Mouse (Mus musculus) heart, embryonic 16.5 days (tissue): ENCODE data around the gene Top3a. TPM values are rescaled to one million over a fixed set of nuclear protein-coding genes. Genes with fewer than 3 reads are reported as not detected.
A peak's percentile ranks its signal among the peaks of the same experiment; 100 is the strongest.

Experiments
- ATAC-seq: fragments of 200-750 bp; cut with Nextera tagmentation; replicated peaks from 2 replicates; pipeline ENCODE4 v1.8.0; 2017; ENCODE audit warnings: moderate number of reproducible peaks; ENCODE audit not compliant: insufficient read depth, low FRiP score; ENCODE audit errors: extremely low read depth
- H3K27ac ChIP-seq: fragments of 300-500 bp; sonication (generic); 2 replicates; pipeline ENCODE4 v1.5.1; 2014; ENCODE audit warnings: mild to moderate bottlenecking, low read length, control low read depth, moderate library complexity
- H3K27me3 ChIP-seq: fragments of 300-500 bp; sonication (generic); 2 replicates; pipeline ENCODE4 v1.6.1; 2014; ENCODE audit warnings: low read length, mixed read lengths; ENCODE audit not compliant: control insufficient read depth, insufficient read depth
- H3K36me3 ChIP-seq: fragments of 300-500 bp; sonication (generic); 2 replicates; pipeline ENCODE4 v1.6.1; 2014; ENCODE audit not compliant: control insufficient read depth, insufficient read depth
- H3K4me1 ChIP-seq: fragments of 300-500 bp; sonication (generic); 2 replicates; pipeline ENCODE4 v1.6.1; 2014; ENCODE audit warnings: low read length, mixed read lengths; ENCODE audit not compliant: control insufficient read depth, insufficient read depth
- H3K4me2 ChIP-seq: fragments of 300-500 bp; sonication (generic); 2 replicates; pipeline ENCODE4 v1.6.1; 2014; ENCODE audit warnings: low read depth, mild to moderate bottlenecking, control low read depth, low read length
- H3K4me3 ChIP-seq: fragments of 300-500 bp; sonication (generic); 2 replicates; pipeline ENCODE4 v1.5.1; 2014; ENCODE audit warnings: mild to moderate bottlenecking, control low read depth, low read length
- H3K9ac ChIP-seq: fragments of 300-500 bp; sonication (generic); 2 replicates; pipeline ENCODE4 v1.6.1; 2014; ENCODE audit warnings: low read length, control low read depth
- H3K9me3 ChIP-seq: fragments of 300-500 bp; sonication (generic); replicated peaks from 2 replicates; pipeline ENCODE4 v1.6.1; 2016; ENCODE audit warnings: low read length; ENCODE audit not compliant: control insufficient read depth
- WGBS: fragments of 180-500 bp; shearing (Covaris S2); extraction: QIAGEN DNeasy Blood & Tissue Kit; methylation state at CpG from one replicate; pipeline ENCODE4 v1.1.7; 2014; 5-methylcytosine and 5-hydroxymethylcytosine counted together
- polyA plus RNA-seq: library from polyadenylated mRNA; unstranded; fragments of >200 nt; fragmentation: Nextera tagmentation; extraction: Ambion mirVana; gene quantifications from 2 replicates; pipeline ENCODE4 v1.2.1, GENCODE M21; 2015

Gene Top3a
- polyA plus RNA-seq, 1 experiment from 2014 or later = 9.8 TPM

GRCm38 (mm10) chr11:60711218-60711617, 65.9 kb downstream of the Top3a start:
- Histone ChIP-seq H3K36me3 (peaks cover 80% of the 10 kb centered on the region), H3K27me3 (no peaks in the 10 kb centered on the region), H3K9ac (no peak overlapping the region), H3K4me2 (no peak overlapping the region), H3K9me3 (no peaks in the 10 kb centered on the region), H3K27ac (no peak overlapping the region), H3K4me3 (no peak overlapping the region), H3K4me1 (no peaks in the 10 kb centered on the region)
- ATAC-seq = no peak
- 90% methylated on average over 17 of the region's 17 CpGs for WGBS

- H3K9ac ChIP-seq = no peak overlapping the region
- ATAC-seq = no peak
- no peaks in the 10 kb centered on the region for H3K9me3 ChIP-seq
- WGBS = 91% methylated on average over 45 of the region's 45 CpGs
- H3K4me3 ChIP-seq = no peak overlapping the region
- peaks cover 72% of the 10 kb centered on the region for H3K36me3 ChIP-seq
- H3K27ac ChIP-seq = no peak overlapping the region
- no peaks in the 10 kb centered on the region for H3K4me1 ChIP-seq
- no peaks in the 10 kb centered on the region for H3K27me3 ChIP-seq
- H3K4me2 ChIP-seq = no peak overlapping the region
Measured at GRCm38 (mm10) chr11:60709481-60710465, 67.4 kb downstream of the Top3a start.

GRCm38 (mm10) chr11:60708631-60709030, 68.5 kb downstream of the Top3a start:
- no peak overlapping the region for H3K9ac ChIP-seq
- H3K9me3 ChIP-seq = no peaks in the 10 kb centered on the region
- H3K4me2 ChIP-seq = no peak overlapping the region
- WGBS = 88% methylated on average over 10 of the region's 10 CpGs
- no peaks in the 10 kb centered on the region; the same call in 1 of the 2 replicates for H3K4me1 ChIP-seq
- no peak overlapping the region for H3K27ac ChIP-seq
- H3K36me3 ChIP-seq = peaks cover 62% of the 10 kb centered on the region
- no peak for ATAC-seq
- H3K4me3 ChIP-seq = no peak overlapping the region
- no peaks in the 10 kb centered on the region for H3K27me3 ChIP-seq

GRCm38 (mm10) chr11:60707672-60708071, 69.5 kb downstream of the Top3a start:
- Histone ChIP-seq H3K9ac (no peak overlapping the region), H3K4me1 (peaks cover 6% of the 10 kb centered on the region), H3K9me3 (no peaks in the 10 kb centered on the region), H3K27ac (peak overlapping the region; percentile 8; the same call in 1 of the 2 replicates), H3K27me3 (no peaks in the 10 kb centered on the region), H3K4me2 (no peak overlapping the region), H3K36me3 (peaks cover 53% of the 10 kb centered on the region), H3K4me3 (no peak overlapping the region)
- WGBS = 42% methylated on average over 3 of the region's 3 CpGs
- ATAC-seq = peak; percentile 78

- H3K27ac ChIP-seq = peak overlapping the region; percentile 8
- no peak for ATAC-seq
- no peaks in the 10 kb centered on the region for H3K27me3 ChIP-seq
- peaks cover 47% of the 10 kb centered on the region for H3K36me3 ChIP-seq
- no peak overlapping the region for H3K9ac ChIP-seq
- no peaks in the 10 kb centered on the region for H3K9me3 ChIP-seq
- no peak overlapping the region for H3K4me3 ChIP-seq
- no peak overlapping the region for H3K4me2 ChIP-seq
- WGBS = 85% methylated on average over 14 of the region's 14 CpGs
- peaks cover 6% of the 10 kb centered on the region for H3K4me1 ChIP-seq
Measured at GRCm38 (mm10) chr11:60706696-60707480, 70.3 kb downstream of the Top3a start.

- Histone ChIP-seq H3K4me1 (peaks cover 6% of the 10 kb centered on the region), H3K27me3 (no peaks in the 10 kb centered on the region), H3K27ac (no peak overlapping the region), H3K4me3 (no peak overlapping the region), H3K9ac (no peak overlapping the region), H3K4me2 (no peak overlapping the region), H3K9me3 (no peaks in the 10 kb centered on the region), H3K36me3 (peaks cover 39% of the 10 kb centered on the region)
- WGBS = 90% methylated on average over 7 of the region's 7 CpGs
- no peak for ATAC-seq
Measured at GRCm38 (mm10) chr11:60706076-60706475, 71.1 kb downstream of the Top3a start.

- Histone ChIP-seq H3K4me1 (peaks cover 13% of the 10 kb centered on the region), H3K4me2 (no peak overlapping the region), H3K9me3 (no peaks in the 10 kb centered on the region), H3K27ac (no peak overlapping the region), H3K9ac (no peak overlapping the region), H3K36me3 (peaks cover 33% of the 10 kb centered on the region), H3K27me3 (no peaks in the 10 kb centered on the region), H3K4me3 (no peak overlapping the region)
- WGBS = 90% methylated on average over 3 of the region's 3 CpGs
- ATAC-seq = no peak
Measured at GRCm38 (mm10) chr11:60705255-60705654, 71.9 kb downstream of the Top3a start.

GRCm38 (mm10) chr11:60704023-60704880, 72.9 kb downstream of the Top3a start:
- WGBS = 91% methylated on average over 19 of the region's 19 CpGs
- H3K27me3 ChIP-seq = no peaks in the 10 kb centered on the region
- peaks cover 28% of the 10 kb centered on the region for H3K36me3 ChIP-seq
- no peak overlapping the region for H3K4me3 ChIP-seq
- H3K9ac ChIP-seq = no peak overlapping the region
- ATAC-seq = no peak
- no peaks in the 10 kb centered on the region for H3K9me3 ChIP-seq
- peaks cover 14% of the 10 kb centered on the region for H3K4me1 ChIP-seq
- no peak overlapping the region for H3K4me2 ChIP-seq
- H3K27ac ChIP-seq = no peak overlapping the region
